Mouse (Mus musculus) ovary, postnatal 36 days (tissue): ENCODE data around the gene Pdia3.
"Not testable (repeated sequence)": the region's sequence is repeated elsewhere in the genome, so short reads cannot be mapped to it uniquely, and the experiment has no call there.

ENCODE experiments used
- DNase-seq: peaks from one replicate; pipeline ENCODE4 v3.0.0; 2022; ENCODE audit warnings: low spot score, mixed read lengths

Gene Pdia3

GRCm38 (mm10) chr2:121480498-121480897, 66.9 kb downstream of the Pdia3 start:
- no peak for DNase-seq

- DNase-seq, result not testable (repeated sequence)
Measured at GRCm38 (mm10) chr2:121480916-121481315, 67.3 kb downstream of the Pdia3 start.

GRCm38 (mm10) chr2:121483576-121483975, 70.0 kb downstream of the Pdia3 start:
- no peak for DNase-seq

GRCm38 (mm10) chr2:121484403-121484802, 70.8 kb downstream of the Pdia3 start:
- not testable (repeated sequence) for DNase-seq
